14 mouse cellular contexts compared by ENCODE assay signal in genomic region chr12:71458559-71459176, GRCm38 (mm10).
DNase-seq lines count a peak whose midpoint lies in the region; ATAC-seq and TF ChIP-seq lines count a peak whose summit lies in the region.
"Had no signal": no experiment of that assay in that cellular context is flagged by ENCODE, and none has a peak within 500 bp of the region (broad histone marks: within the 10 kb centered on the region; RNA-seq: fewer than 3 reads in every experiment).

No protein-coding gene starts in this region.

- no peak for TF ChIP-seq CTCF in gastrocnemius, adult 2 months (IDR thresholded peaks at IDR 0.05)
- TF ChIP-seq CTCF in lung, embryonic 14.5 days (IDR thresholded peaks at IDR 0.05; ENCODE audit: low read depth), result no peak
- no peak for TF ChIP-seq CTCF in brain, embryonic 14.5 days (IDR thresholded peaks at IDR 0.05; ENCODE audit: borderline replicate concordance, extremely low read depth, insufficient read depth, insufficient read length)
- no peak for TF ChIP-seq CTCF in left cerebral cortex, adult 2 months (IDR thresholded peaks at IDR 0.05)

- TF ChIP-seq POLR2A in brain, embryonic 14.5 days (IDR thresholded peaks at IDR 0.05; ENCODE audit: borderline replicate concordance, extremely low read depth, insufficient read depth, insufficient read length, poor library complexity, severe bottlenecking), result no peak

- H3K36me3 ChIP-seq in lung, embryonic 14.5 days (ENCODE audit: insufficient read depth), result no peaks in the 10 kb centered on the region
- no peaks in the 10 kb centered on the region for H3K36me3 ChIP-seq in stomach, embryonic 15.5 days
- H3K36me3 ChIP-seq: heart, embryonic 13.5 days had no signal

- 32% methylated on average over 12 of the region's 12 CpGs for WGBS in lung, embryonic 14.5 days
- 33% methylated on average over 12 of the region's 12 CpGs for WGBS in stomach, embryonic 15.5 days

- no peaks in the 10 kb centered on the region for H3K27me3 ChIP-seq in lung, embryonic 14.5 days (ENCODE audit: insufficient read depth, low read length)
- H3K27me3 ChIP-seq in stomach, embryonic 15.5 days (replicated peaks), result no peaks in the 10 kb centered on the region

- intact Hi-C loops in gastrocnemius, adult 2 months (cut with DNase I), result no loop called here
- intact Hi-C loops in left cerebral cortex, adult 2 months (cut with DNase I), result no loop called here

- H3K9me3 ChIP-seq in lung, embryonic 14.5 days (ENCODE audit: low read depth, low read length), result no peaks in the 10 kb centered on the region
- no peaks in the 10 kb centered on the region for H3K9me3 ChIP-seq in stomach, embryonic 15.5 days
- H3K9me3 ChIP-seq: heart, embryonic 13.5 days had no signal

- no peaks in the 10 kb centered on the region; the same call in 1 of the 2 replicates for H3K4me1 ChIP-seq in lung, embryonic 14.5 days (ENCODE audit: insufficient read depth)
- no peaks in the 10 kb centered on the region for H3K4me1 ChIP-seq in stomach, embryonic 15.5 days

- DNase-seq in gastrocnemius, adult 2 months, result no peak
- no peak for DNase-seq in gastrocnemius, postnatal 25 days
- peak; percentile 61 for DNase-seq in lung, embryonic 14.5 days
- DNase-seq in lung, postnatal 25 days (ENCODE audit: low spot score), result no peak
- peak; percentile 35 for DNase-seq in brain, embryonic 14.5 days (ENCODE audit: low read depth)
- no peak for DNase-seq in left cerebral cortex, adult 2 months (ENCODE audit: extremely low spot score in 1 of 2, low spot score in 2 of 2)
- DNase-seq: adrenal gland, postnatal 10 days; cerebellum, adult 18-20 months; spleen, adult 18-20 months; thymus, postnatal 25 days had no signal

- no peak for ATAC-seq in lung, embryonic 14.5 days (ENCODE audit: insufficient read depth)
- ATAC-seq in stomach, embryonic 15.5 days (ENCODE audit: insufficient read depth, low FRiP score, low read depth), result no peak

- no peak overlapping the region for H3K4me2 ChIP-seq in lung, embryonic 14.5 days
- no peak overlapping the region for H3K4me2 ChIP-seq in stomach, embryonic 15.5 days
- H3K4me2 ChIP-seq: heart, embryonic 13.5 days had no signal

- H3K27ac ChIP-seq in gastrocnemius, adult 2 months, result no peak overlapping the region
- peak overlapping the region; percentile 22; the same call in 1 of the 2 replicates for H3K27ac ChIP-seq in lung, embryonic 14.5 days (ENCODE audit: low read depth)
- peak overlapping the region; percentile 13; the same call in 1 of the 2 replicates for H3K27ac ChIP-seq in stomach, embryonic 15.5 days
- H3K27ac ChIP-seq in left cerebral cortex, adult 2 months, result no peak overlapping the region
- H3K27ac ChIP-seq: heart, embryonic 13.5 days; kidney, postnatal 0 days; layer of hippocampus, adult 2 months had no signal

- H3K9ac ChIP-seq in lung, embryonic 14.5 days, result no peak overlapping the region
- no peak overlapping the region for H3K9ac ChIP-seq in stomach, embryonic 15.5 days
- H3K9ac ChIP-seq: heart, embryonic 13.5 days had no signal

- peak overlapping the region; percentile 31 for H3K4me3 ChIP-seq in gastrocnemius, adult 2 months
- no peak overlapping the region for H3K4me3 ChIP-seq in lung, embryonic 14.5 days (ENCODE audit: low read depth, low read length)
- H3K4me3 ChIP-seq in stomach, embryonic 15.5 days (replicated peaks), result no peak overlapping the region
- no peak overlapping the region for H3K4me3 ChIP-seq in left cerebral cortex, adult 2 months
- H3K4me3 ChIP-seq: heart, embryonic 13.5 days; layer of hippocampus, adult 2 months had no signal

Comparison
In these comparisons a context has a peak if more than half of its experiments do, and no peak if none do; other contexts are left out.
1. DNase-seq: peak in lung, embryonic 14.5 days (single experiment) and brain, embryonic 14.5 days (single experiment); none in gastrocnemius, adult 2 months (single experiment), gastrocnemius, postnatal 25 days (single experiment), lung, postnatal 25 days (single experiment) and left cerebral cortex, adult 2 months (0 of 2).
2. H3K27ac ChIP-seq: peak in lung, embryonic 14.5 days (single experiment) and stomach, embryonic 15.5 days (single experiment); none in gastrocnemius, adult 2 months (single experiment) and left cerebral cortex, adult 2 months (single experiment).